Mouse (Mus musculus) limb, embryonic 13.5 days (tissue): ENCODE measurements around the gene Cpne5. TPM values are rescaled to one million over a fixed set of nuclear protein-coding genes. Genes with fewer than 3 reads are reported as not detected.
"Not testable (repeated sequence)": the region's sequence is repeated elsewhere in the genome, so short reads cannot be mapped to it uniquely, and the experiment has no call there.

ENCODE experiments used
- ATAC-seq: fragments of 200-750 bp; cut with Nextera tagmentation; 2 replicates; pipeline ENCODE4 v1.8.0; 2017; ENCODE audit warnings: low read depth, moderate number of reproducible peaks, moderate TSS enrichment; ENCODE audit not compliant: low FRiP score
- H3K27ac ChIP-seq: fragments of 300-500 bp; sonication (generic); 2 replicates; pipeline ENCODE4 v1.5.1; 2015; ENCODE audit warnings: inconsistent platforms, mild to moderate bottlenecking, moderate library complexity
- H3K27me3 ChIP-seq: fragments of 300-500 bp; sonication (generic); 2 replicates; pipeline ENCODE4 v1.6.1; 2015; ENCODE audit warnings: mild to moderate bottlenecking, inconsistent platforms
- H3K36me3 ChIP-seq: fragments of 300-500 bp; sonication (generic); 2 replicates; pipeline ENCODE4 v1.6.1; 2015; ENCODE audit warnings: inconsistent platforms, mild to moderate bottlenecking, moderate library complexity
- H3K4me1 ChIP-seq: fragments of 300-500 bp; sonication (generic); 2 replicates; pipeline ENCODE4 v1.6.1; 2015; ENCODE audit warnings: inconsistent platforms
- H3K4me2 ChIP-seq: fragments of 300-500 bp; sonication (generic); replicated peaks from 2 replicates; pipeline ENCODE4 v1.6.1; 2015; ENCODE audit warnings: inconsistent platforms, mild to moderate bottlenecking, moderate library complexity
- H3K4me3 ChIP-seq: fragments of 300-500 bp; sonication (generic); 2 replicates; pipeline ENCODE4 v1.5.1; 2015; ENCODE audit warnings: moderate library complexity, mild to moderate bottlenecking, inconsistent platforms
- H3K9ac ChIP-seq: fragments of 300-500 bp; sonication (generic); 2 replicates; pipeline ENCODE4 v1.6.1; 2015; ENCODE audit warnings: mild to moderate bottlenecking, inconsistent platforms
- H3K9me3 ChIP-seq: fragments of 300-500 bp; sonication (generic); 2 replicates; pipeline ENCODE4 v1.6.1; 2016; ENCODE audit warnings: inconsistent platforms
- WGBS: fragments of 180-500 bp; shearing (Covaris S2); methylation state at CpG from one replicate; pipeline ENCODE4 v1.1.7; 2015; 5-methylcytosine and 5-hydroxymethylcytosine counted together
- polyA plus RNA-seq: library from polyadenylated mRNA; unstranded; fragments of >200 nt; fragmentation: Nextera tagmentation; extraction: Ambion mirVana; gene quantifications from 2 replicates; pipeline ENCODE4 v1.2.1, GENCODE M21; 2015

The Cpne5 gene
- polyA plus RNA-seq, 1 experiment from 2014 or later, result 10.4 TPM

DNA sequence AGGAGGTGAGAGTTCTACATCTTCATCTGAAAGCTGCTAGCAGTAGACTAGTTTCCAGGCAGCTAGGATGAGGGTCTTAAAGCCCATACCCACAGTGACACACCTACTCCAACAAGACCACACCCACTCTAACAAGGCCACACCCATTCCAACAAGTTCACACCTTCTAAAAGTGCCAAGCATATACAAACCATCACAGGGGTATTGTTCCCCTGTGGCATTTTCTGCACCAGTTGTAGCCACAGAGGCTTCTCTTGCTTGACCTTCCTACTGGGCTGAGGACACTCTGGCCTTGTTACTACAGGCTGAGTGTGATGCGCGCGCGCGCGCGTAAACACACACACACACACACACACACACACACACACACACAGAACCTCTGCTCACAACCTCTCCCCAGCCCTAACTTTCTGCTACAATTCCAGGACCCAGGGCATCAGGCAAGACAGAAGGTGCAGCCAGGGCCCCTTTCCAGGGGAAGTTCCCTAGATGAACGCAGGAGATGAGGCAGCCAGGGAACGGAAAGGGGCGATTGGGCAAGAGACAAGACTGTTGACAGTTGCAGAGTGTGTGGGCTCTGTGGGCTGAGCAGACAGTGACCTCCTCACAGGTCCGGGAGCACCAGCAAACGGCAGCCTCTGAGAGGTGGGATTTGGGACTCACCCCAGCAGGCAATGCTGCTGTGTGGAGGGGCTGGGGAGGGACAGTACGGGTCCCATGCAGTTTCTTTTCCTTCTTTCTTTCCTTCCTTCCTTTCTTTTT is 124.2 kb downstream of the Cpne5 start, which contains the start of gene Rab44:
Gene Rab44, plus strand, starts transcription at position 555 of the 762 bp plus-strand sequence.
- Histone ChIP-seq H3K4me2 (no peak within 1 kb of the TSS), H3K9ac (no peak within 1 kb of the TSS), H3K9me3 (no peaks in the 10 kb centered on the region), H3K36me3 (no peaks in the 10 kb centered on the region), H3K27ac (no peak within 1 kb of the TSS), H3K4me1 (0 out of 2 replicates have a peak, but pooled peaks cover 2% of the 10 kb centered on the region), H3K27me3 (no peaks in the 10 kb centered on the region), H3K4me3 (no peak within 1 kb of the TSS)
- 92% methylated on average over 13 of the region's 13 CpGs for WGBS
- ATAC-seq, result no peak

DNA sequence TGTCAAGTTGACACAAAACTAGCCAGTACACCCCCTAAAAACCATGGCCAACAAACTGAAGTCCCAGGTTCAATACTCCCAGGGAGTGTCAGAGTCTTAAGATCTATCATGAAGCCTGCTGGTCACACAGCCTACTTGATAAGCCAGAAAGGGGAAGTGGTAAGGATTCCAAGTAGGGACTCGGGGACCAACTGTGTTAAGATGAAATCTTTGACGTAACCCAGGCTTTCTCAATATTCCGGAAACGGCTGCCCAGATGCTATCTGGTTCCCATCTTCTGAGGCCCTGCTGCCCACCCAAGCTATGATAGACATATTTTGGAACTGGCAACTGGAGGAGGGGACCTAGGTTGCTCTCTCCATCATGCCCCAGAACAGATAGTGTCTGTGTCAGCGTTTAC is 126.6 kb downstream of the Cpne5 start:
- no peaks in the 10 kb centered on the region for H3K9me3 ChIP-seq
- no peaks in the 10 kb centered on the region for H3K4me1 ChIP-seq
- H3K27me3 ChIP-seq, result no peaks in the 10 kb centered on the region
- 86% methylated on average over 5 of the region's 5 CpGs for WGBS
- H3K4me2 ChIP-seq, result no peak overlapping the region
- no peak overlapping the region for H3K27ac ChIP-seq
- no peak for ATAC-seq
- no peak overlapping the region for H3K4me3 ChIP-seq
- no peak overlapping the region for H3K9ac ChIP-seq
- H3K36me3 ChIP-seq, result no peaks in the 10 kb centered on the region

DNA sequence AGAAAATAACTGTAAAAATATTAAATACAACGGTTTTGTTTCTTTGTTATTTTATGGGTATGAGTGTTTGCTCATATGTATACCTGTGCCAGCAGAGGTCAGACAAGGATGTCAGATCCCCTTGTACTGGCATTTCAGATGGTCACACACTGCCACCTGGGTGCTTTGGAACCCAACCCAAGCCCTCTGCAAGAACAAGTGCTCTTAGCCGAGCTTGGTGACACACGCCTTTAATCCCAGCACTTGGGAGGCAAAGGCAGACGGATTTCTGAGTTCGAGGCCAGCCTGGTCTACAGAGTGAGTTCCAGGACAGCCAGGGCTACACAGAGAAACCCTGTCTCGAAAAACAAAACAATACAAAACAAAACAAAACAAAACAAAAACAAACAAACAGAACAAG is 127.6 kb downstream of the Cpne5 start:
- H3K4me3 ChIP-seq, H3K9me3 ChIP-seq, H3K27me3 ChIP-seq, H3K4me1 ChIP-seq, H3K4me2 ChIP-seq, ATAC-seq, H3K9ac ChIP-seq, H3K27ac ChIP-seq, H3K36me3 ChIP-seq: not testable (repeated sequence)
- 82% methylated on average over 6 of the region's 6 CpGs for WGBS

Other genes with a start within 250 kb of the Cpne5 start
- gene Stk38, start 230.2 kb downstream of the Cpne5 start, polyA plus RNA-seq, result 119 and 120 TPM in 2 replicates
- 694 and 714 TPM in 2 replicates for gene Srsf3, start 205.5 kb downstream of the Cpne5 start, polyA plus RNA-seq
- gene Cdkn1a, start 147.2 kb downstream of the Cpne5 start, polyA plus RNA-seq, result 91.0 and 92.1 TPM in 2 replicates
- gene Rab44, start 124.0 kb downstream of the Cpne5 start, polyA plus RNA-seq, result 0.34 and 0.80 TPM in 2 replicates
- 155 and 162 TPM in 2 replicates for gene Ppil1, start 26.0 kb upstream of the Cpne5 start, polyA plus RNA-seq
- 65.1 and 69.7 TPM in 2 replicates for gene BC004004, start 30.6 kb upstream of the Cpne5 start, polyA plus RNA-seq
- gene Pi16, start 79.5 kb upstream of the Cpne5 start, polyA plus RNA-seq, result 0.45 and 0.46 TPM in 2 replicates
- gene Mtch1, start 109.8 kb upstream of the Cpne5 start, polyA plus RNA-seq, result 328 and 333 TPM in 2 replicates
- gene Fgd2, start 122.7 kb upstream of the Cpne5 start, polyA plus RNA-seq, result 4.3 and 6.7 TPM in 2 replicates